Mouse (Mus musculus) ovary, postnatal 10 days (tissue): ENCODE measurements around the gene Dpysl4.

Experiments
- DNase-seq: peaks from one replicate; pipeline ENCODE4 v3.0.0; 2022; ENCODE audit warnings: low spot score

Gene Dpysl4

GRCm38 (mm10) chr7:139085629-139086194, at the start of gene Dpysl4:
Gene Dpysl4, plus strand, starts transcription at chr7:139086001.
- DNase-seq = peak; percentile 13

GRCm38 (mm10) chr7:139063406-139063805, 22.4 kb upstream of the Dpysl4 start:
- DNase-seq = no peak

- peak; percentile 48 for DNase-seq
Measured at GRCm38 (mm10) chr7:139068182-139068623, 17.6 kb upstream of the Dpysl4 start.

GRCm38 (mm10) chr7:139074189-139074588, 11.6 kb upstream of the Dpysl4 start:
- no peak for DNase-seq

- DNase-seq = no peak
Measured at GRCm38 (mm10) chr7:139075054-139075794, 10.6 kb upstream of the Dpysl4 start.

- DNase-seq = no peak
Measured at GRCm38 (mm10) chr7:139077283-139077682, 8.5 kb upstream of the Dpysl4 start.

- no peak for DNase-seq
Measured at GRCm38 (mm10) chr7:139078181-139078580, 7.6 kb upstream of the Dpysl4 start.

- no peak for DNase-seq
Measured at GRCm38 (mm10) chr7:139079141-139079540, 6.7 kb upstream of the Dpysl4 start.

- DNase-seq = no peak
Measured at GRCm38 (mm10) chr7:139080714-139081113, 5.1 kb upstream of the Dpysl4 start.

- DNase-seq = no peak
Measured at GRCm38 (mm10) chr7:139081158-139081557, 4.6 kb upstream of the Dpysl4 start.

- no peak for DNase-seq
Measured at GRCm38 (mm10) chr7:139082281-139082680, 3.5 kb upstream of the Dpysl4 start.

- no peak for DNase-seq
Measured at GRCm38 (mm10) chr7:139084316-139084715, 1.5 kb upstream of the Dpysl4 start.

- no peak for DNase-seq
Measured at GRCm38 (mm10) chr7:139086195-139087158, 676 bp downstream of the Dpysl4 start.

- DNase-seq = no peak
Measured at GRCm38 (mm10) chr7:139087801-139088200, 2.0 kb downstream of the Dpysl4 start.

GRCm38 (mm10) chr7:139089892-139090874, 4.4 kb downstream of the Dpysl4 start:
- no peak for DNase-seq

- DNase-seq = no peak
Measured at GRCm38 (mm10) chr7:139091681-139092080, 5.9 kb downstream of the Dpysl4 start.

- DNase-seq = no peak
Measured at GRCm38 (mm10) chr7:139092676-139093075, 6.9 kb downstream of the Dpysl4 start.

GRCm38 (mm10) chr7:139093124-139093523, 7.3 kb downstream of the Dpysl4 start:
- DNase-seq = no peak

GRCm38 (mm10) chr7:139093781-139094180, 8.0 kb downstream of the Dpysl4 start:
- no peak for DNase-seq

- no peak for DNase-seq
Measured at GRCm38 (mm10) chr7:139094761-139095160, 9.0 kb downstream of the Dpysl4 start.

GRCm38 (mm10) chr7:139095282-139095681, 9.5 kb downstream of the Dpysl4 start:
- no peak for DNase-seq
